15 mouse cellular contexts compared by ENCODE assay signal in the genomic region with DNA sequence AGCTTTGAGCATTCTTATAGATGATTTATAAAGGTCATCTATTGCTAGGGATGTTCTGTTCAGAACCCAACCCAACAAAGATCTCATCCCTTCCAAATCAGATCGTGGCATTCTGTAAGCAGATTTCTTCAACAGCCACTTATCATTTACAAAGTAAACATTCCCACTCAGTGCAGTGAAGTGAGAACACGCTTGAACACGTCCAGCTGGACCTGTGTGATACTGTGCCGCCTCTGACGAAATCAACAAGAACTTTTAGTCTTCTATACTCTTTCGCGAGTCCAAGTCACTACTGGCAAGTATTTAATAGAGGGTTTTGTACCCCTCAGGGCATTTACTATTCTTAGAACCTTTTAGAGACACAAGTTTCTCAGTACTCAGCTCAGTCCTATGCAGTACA. TPM values are rescaled to one million over a fixed set of nuclear protein-coding genes. Genes with fewer than 3 reads are reported as not detected.
"Had no signal": no experiment of that assay in that cellular context is flagged by ENCODE, and none has a peak within 500 bp of the region (broad histone marks: within the 10 kb centered on the region; RNA-seq: fewer than 3 reads in every experiment).

No protein-coding gene starts in this region.

- ATAC-seq: midbrain, embryonic 15.5 days had no signal

- H3K4me2 ChIP-seq: hindbrain, embryonic 15.5 days; limb, embryonic 13.5 days; midbrain, embryonic 11.5 days; midbrain, embryonic 15.5 days; neural tube, embryonic 13.5 days had no signal

- DNase-seq: kidney, adult 11 months; layer of hippocampus, adult 9-11 months; layer of hippocampus, postnatal 36 days; right cerebral cortex, postnatal 14 days; thymus, adult 18-20 months; thymus, postnatal 14 days had no signal

- H3K4me1 ChIP-seq: hindbrain, embryonic 15.5 days; limb, embryonic 13.5 days; megakaryocyte, embryonic 14.5 days; midbrain, embryonic 15.5 days; neural tube, embryonic 13.5 days had no signal

- H3K27me3 ChIP-seq: hindbrain, embryonic 15.5 days; limb, embryonic 13.5 days; megakaryocyte, embryonic 14.5 days; midbrain, embryonic 15.5 days; neural tube, embryonic 13.5 days had no signal

- H3K9me3 ChIP-seq: hindbrain, embryonic 15.5 days; limb, embryonic 13.5 days; megakaryocyte, embryonic 14.5 days; midbrain, embryonic 15.5 days; neural tube, embryonic 13.5 days had no signal

- H3K4me3 ChIP-seq: hindbrain, embryonic 15.5 days; limb, embryonic 13.5 days; megakaryocyte, embryonic 14.5 days; midbrain, embryonic 15.5 days; neural tube, embryonic 13.5 days had no signal

- H3K9ac ChIP-seq: hindbrain, embryonic 15.5 days; limb, embryonic 13.5 days; liver, embryonic 14.5 days; midbrain, embryonic 15.5 days; neural tube, embryonic 13.5 days had no signal

- H3K36me3 ChIP-seq: hindbrain, embryonic 15.5 days; limb, embryonic 13.5 days; midbrain, embryonic 15.5 days; neural tube, embryonic 13.5 days had no signal

- H3K27ac ChIP-seq: hindbrain, embryonic 15.5 days; kidney, postnatal 0 days; limb, embryonic 13.5 days; liver, embryonic 14.5 days; macrophage; midbrain, embryonic 15.5 days; neural tube, embryonic 13.5 days had no signal

RNA-seq across cellular contexts. Expression of gene Sptssb, which starts 51.3 kb away (rescaled TPM):
- polyA plus RNA-seq: macrophage had no signal
